Mouse (Mus musculus) CH12.LX (cell line): ENCODE data around the gene Grin2c.

Experiments
- CHD2 ChIP-seq: IDR thresholded peaks from 2 replicates; pipeline ENCODE4 v1.6.1; 2011; ENCODE audit warnings: low read length, improper control_type of control experiment
- CTCF ChIP-seq, 2 experiments: IDR thresholded peaks in 1 of 2; conservative IDR thresholded peaks in 1 of 2; 2 replicates each; pipeline ENCODE4 v1.5.1; 2011 to 2012; ENCODE audit warnings: low read depth in 2 of 2, low read length in 2 of 2, improper control_type of control experiment in 1 of 2, inconsistent platforms in 1 of 2, mild to moderate bottlenecking in 1 of 2, moderate library complexity in 1 of 2
- ELF1 ChIP-seq: IDR thresholded peaks from 2 replicates; pipeline ENCODE4 v1.6.1; 2014; ENCODE audit warnings: low read depth, mild to moderate bottlenecking, inconsistent platforms, low read length, improper control_type of control experiment
- EP300 ChIP-seq: IDR thresholded peaks from 2 replicates; pipeline ENCODE4 v1.6.1; 2011; ENCODE audit warnings: low read length, improper control_type of control experiment
- MXI1 ChIP-seq: IDR thresholded peaks from 2 replicates; pipeline ENCODE4 v1.6.1; 2011; ENCODE audit warnings: mild to moderate bottlenecking, low read depth, low read length, improper control_type of control experiment
- RAD21 ChIP-seq: IDR thresholded peaks from 2 replicates; pipeline ENCODE4 v1.6.1; 2011; ENCODE audit warnings: low read depth, mild to moderate bottlenecking, low read length, improper control_type of control experiment, moderate library complexity
- TBP ChIP-seq: conservative IDR thresholded peaks from 2 replicates; pipeline ENCODE4 v1.6.1; 2011; ENCODE audit warnings: low read depth, low read length, improper control_type of control experiment
- USF2 ChIP-seq: conservative IDR thresholded peaks from 2 replicates; pipeline ENCODE4 v1.6.1; 2011; ENCODE audit warnings: low read depth, low read length, improper control_type of control experiment
- ZMIZ1 ChIP-seq: IDR thresholded peaks from 2 replicates; pipeline ENCODE4 v1.6.1; 2012; ENCODE audit warnings: low read depth, mild to moderate bottlenecking, inconsistent platforms, low read length, improper control_type of control experiment
- ZNF384 ChIP-seq: IDR thresholded peaks from 2 replicates; pipeline ENCODE4 v1.6.1; 2012; ENCODE audit warnings: low read depth, low read length, improper control_type of control experiment, inconsistent platforms

DNA sequence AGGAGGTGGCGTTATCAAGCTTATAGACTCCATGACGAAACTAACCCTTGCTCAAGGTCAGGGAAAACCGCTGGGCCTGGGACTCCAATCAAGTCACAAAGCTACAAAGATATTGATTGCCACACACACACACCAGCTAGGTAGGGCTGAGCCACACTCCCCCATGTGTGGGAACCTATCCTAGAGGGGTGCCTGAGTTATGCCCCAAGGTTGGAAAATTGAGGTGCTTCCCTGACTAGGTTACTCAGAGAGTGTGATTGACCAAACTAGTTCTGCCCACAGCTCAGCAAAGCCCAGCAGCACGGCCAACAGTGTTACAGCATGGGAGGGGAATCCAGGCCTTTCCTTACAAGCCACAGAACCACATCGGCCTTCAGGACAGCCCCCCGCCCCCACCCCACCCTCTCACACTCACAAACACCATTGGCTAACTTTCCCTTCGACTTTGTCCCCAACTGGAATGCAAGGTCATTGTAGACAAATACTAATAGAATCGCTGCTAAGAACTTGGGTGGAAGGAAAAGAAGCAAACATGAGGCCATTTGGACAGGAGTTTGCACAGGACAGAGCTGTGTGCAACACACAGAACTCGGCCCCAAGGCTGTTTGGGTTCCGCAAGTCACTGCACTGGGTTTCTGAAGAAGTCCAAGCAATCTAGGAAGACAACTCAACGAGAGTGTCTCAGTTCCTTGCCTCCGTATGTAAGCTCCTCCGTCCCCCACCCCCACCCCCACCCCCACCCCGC, 25.8 kb upstream of the Grin2c start:
- TF ChIP-seq CHD2 (no peak), CTCF (conservative IDR thresholded peaks at IDR 0.05 in 1 of 2, IDR thresholded peaks at IDR 0.05 in 1 of 2; ENCODE audit: low read depth in 2 of 2, low read length in 2 of 2) (no peak), EP300 (no peak), ZNF384 (no peak), ZMIZ1 (no peak), RAD21 (no peak), ELF1 (no peak), TBP (no peak), MXI1 (no peak), USF2 (no peak)
